Mouse (Mus musculus): ENCODE measurements around the gene Rptor. TPM values are rescaled to one million over a fixed set of nuclear protein-coding genes. Genes with fewer than 3 reads are reported as not detected.

The Rptor gene
- polyA plus RNA-seq, 1 experiment from 2014 or later, result 12.7 TPM

DNA sequence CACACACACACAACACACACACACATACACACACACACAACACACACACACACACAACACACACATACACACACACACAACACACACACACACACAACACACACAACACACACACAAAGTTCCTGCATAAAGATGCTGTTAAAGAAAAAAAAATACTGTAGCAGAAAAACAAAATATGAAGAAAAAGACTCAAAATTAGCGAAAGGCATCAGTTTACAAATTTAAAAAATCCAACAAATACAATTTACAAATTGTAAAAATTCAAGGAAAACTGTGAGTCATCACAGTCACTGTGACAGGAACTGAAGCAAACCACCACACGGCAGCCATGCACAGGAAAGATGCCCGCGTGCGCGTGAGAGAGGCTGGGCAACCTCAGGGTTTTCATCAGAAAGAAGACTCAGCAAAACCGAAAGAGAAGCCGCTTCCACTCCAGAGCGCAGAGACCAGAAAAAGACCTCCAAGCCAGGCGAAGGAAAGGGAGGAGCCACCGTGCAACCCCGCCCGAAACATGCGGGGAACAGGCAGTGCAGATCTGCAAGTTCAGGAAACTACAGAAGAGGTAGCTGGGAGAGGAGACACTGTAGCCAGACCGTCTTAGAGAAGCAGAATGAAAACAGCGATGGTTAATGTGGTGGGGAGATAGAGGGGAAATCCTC, 325.4 kb downstream of the Rptor start:
- Histone ChIP-seq H3K9me3 (ENCODE audit: control insufficient read depth, low read depth, low read length) (no peaks in the 10 kb centered on the region), H3K27ac (ENCODE audit: low read length) (no peak overlapping the region), H3K4me2 (replicated peaks; ENCODE audit: low read depth, low read length) (0 out of 2 replicates have a peak overlapping the region, but pooled peaks have one; percentile 12), H3K4me3 (ENCODE audit: low read depth, low read length) (no peak overlapping the region), H3K27me3 (ENCODE audit: control insufficient read depth, insufficient read depth, low read length) (no peaks in the 10 kb centered on the region), H3K4me1 (ENCODE audit: control insufficient read depth, insufficient read depth, low read length) (peaks cover 4% of the 10 kb centered on the region; the same call in 1 of the 2 replicates), H3K9ac (replicated peaks; ENCODE audit: low read depth, low read length) (no peak overlapping the region), H3K36me3 (ENCODE audit: control insufficient read depth, insufficient read depth, low read length) (no peaks in the 10 kb centered on the region)
- no peak for ATAC-seq (ENCODE audit: insufficient number of reproducible peaks, insufficient read depth, low FRiP score, low read depth)
- WGBS, result 56% methylated on average over 16 of the region's 16 CpGs

- Histone ChIP-seq H3K27me3 (ENCODE audit: control insufficient read depth, insufficient read depth, low read length) (no peaks in the 10 kb centered on the region), H3K27ac (ENCODE audit: low read length) (no peak overlapping the region), H3K4me2 (replicated peaks; ENCODE audit: low read depth, low read length) (no peak overlapping the region), H3K4me3 (ENCODE audit: low read depth, low read length) (no peak overlapping the region), H3K4me1 (ENCODE audit: control insufficient read depth, insufficient read depth, low read length) (peaks cover 4% of the 10 kb centered on the region; the same call in 1 of the 2 replicates), H3K9me3 (ENCODE audit: control insufficient read depth, low read depth, low read length) (no peaks in the 10 kb centered on the region), H3K36me3 (ENCODE audit: control insufficient read depth, insufficient read depth, low read length) (no peaks in the 10 kb centered on the region), H3K9ac (replicated peaks; ENCODE audit: low read depth, low read length) (no peak overlapping the region)
- WGBS, result 84% methylated on average over 6 of the region's 6 CpGs
- ATAC-seq (ENCODE audit: insufficient number of reproducible peaks, insufficient read depth, low FRiP score, low read depth), result no peak
Observed at GRCm38 (mm10) chr11:119929603-119930265, 327.0 kb downstream of the Rptor start.

DNA sequence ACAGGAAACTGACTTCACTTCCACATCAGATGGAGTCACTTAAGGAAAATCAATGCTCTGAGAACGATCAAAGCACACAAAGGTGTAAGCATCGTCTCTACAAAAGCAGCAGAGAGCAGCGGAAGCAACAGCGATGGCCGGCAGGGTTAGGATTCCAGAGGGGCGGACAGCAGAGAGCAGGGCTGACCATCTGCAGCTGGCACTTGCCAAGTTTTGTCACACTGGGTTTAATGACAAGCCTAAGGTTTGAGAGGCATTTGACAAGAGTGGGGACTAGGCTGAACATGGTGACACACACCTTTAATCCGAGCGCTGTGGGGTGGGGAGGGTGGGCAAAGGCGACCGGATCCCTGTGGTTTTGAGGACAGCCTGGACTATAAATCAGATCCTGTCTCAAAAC, 329.1 kb downstream of the Rptor start:
- Histone ChIP-seq H3K9me3 (ENCODE audit: control insufficient read depth, low read depth, low read length) (no peaks in the 10 kb centered on the region), H3K4me1 (ENCODE audit: control insufficient read depth, insufficient read depth, low read length) (peaks cover 16% of the 10 kb centered on the region), H3K27me3 (ENCODE audit: control insufficient read depth, insufficient read depth, low read length) (no peaks in the 10 kb centered on the region), H3K9ac (replicated peaks; ENCODE audit: low read depth, low read length) (no peak overlapping the region), H3K36me3 (ENCODE audit: control insufficient read depth, insufficient read depth, low read length) (no peaks in the 10 kb centered on the region), H3K27ac (ENCODE audit: low read length) (no peak overlapping the region), H3K4me3 (ENCODE audit: low read depth, low read length) (no peak overlapping the region), H3K4me2 (replicated peaks; ENCODE audit: low read depth, low read length) (no peak overlapping the region)
- no peak for ATAC-seq (ENCODE audit: insufficient number of reproducible peaks, insufficient read depth, low FRiP score, low read depth)
- WGBS, result 72% methylated on average over 10 of the region's 10 CpGs

GRCm38 (mm10) chr11:119933142-119933541, 330.4 kb downstream of the Rptor start:
- Histone ChIP-seq H3K27me3 (ENCODE audit: control insufficient read depth, insufficient read depth, low read length) (no peaks in the 10 kb centered on the region), H3K4me3 (ENCODE audit: low read depth, low read length) (no peak overlapping the region), H3K4me1 (ENCODE audit: control insufficient read depth, insufficient read depth, low read length) (peaks cover 29% of the 10 kb centered on the region), H3K9ac (replicated peaks; ENCODE audit: low read depth, low read length) (no peak overlapping the region), H3K36me3 (ENCODE audit: control insufficient read depth, insufficient read depth, low read length) (no peaks in the 10 kb centered on the region), H3K27ac (ENCODE audit: low read length) (no peak overlapping the region), H3K4me2 (replicated peaks; ENCODE audit: low read depth, low read length) (no peak overlapping the region), H3K9me3 (ENCODE audit: control insufficient read depth, low read depth, low read length) (no peaks in the 10 kb centered on the region)
- ATAC-seq (ENCODE audit: insufficient number of reproducible peaks, insufficient read depth, low FRiP score, low read depth), result no peak
- WGBS, result 70% methylated on average over 4 of the region's 4 CpGs

DNA sequence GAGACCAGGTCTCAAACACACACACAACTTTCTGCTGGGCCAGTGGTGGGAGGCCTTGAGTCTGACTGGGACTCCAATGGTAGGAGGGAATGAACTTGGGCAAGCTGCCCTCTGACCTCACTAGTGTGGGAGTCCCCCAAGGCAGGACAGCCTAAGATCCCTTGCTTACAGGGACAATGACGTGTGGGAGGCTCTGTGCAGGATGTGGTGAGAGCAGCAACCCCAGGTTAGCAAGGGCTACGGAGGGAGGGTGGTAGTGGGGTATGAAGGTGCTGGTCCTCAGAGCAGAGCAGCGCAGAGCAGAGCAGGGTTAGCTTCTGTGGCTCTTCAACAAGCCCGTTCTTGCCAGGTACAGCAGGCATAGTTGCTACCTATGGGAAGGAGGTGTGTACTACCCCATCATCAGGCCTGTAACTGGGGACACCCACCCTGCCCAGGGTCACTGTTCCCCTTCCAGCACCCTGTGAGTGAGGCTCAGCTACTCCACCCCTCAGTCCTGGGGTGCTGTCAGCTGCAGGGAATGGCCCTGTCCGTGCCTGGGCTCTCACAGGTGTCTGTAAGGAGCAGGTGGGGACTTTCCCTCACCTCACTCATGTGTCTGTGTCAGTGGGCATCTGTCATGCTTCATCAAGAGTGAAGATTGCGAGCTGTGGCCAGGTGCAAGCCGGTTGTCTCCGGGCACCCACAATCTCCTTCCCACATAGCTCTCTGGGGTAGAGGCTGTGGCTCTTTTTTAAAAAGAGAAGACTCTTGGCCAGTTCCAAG, 331.3 kb downstream of the Rptor start:
- Histone ChIP-seq H3K4me2 (replicated peaks; ENCODE audit: low read depth, low read length) (no peak overlapping the region), H3K27me3 (ENCODE audit: control insufficient read depth, insufficient read depth, low read length) (no peaks in the 10 kb centered on the region), H3K4me3 (ENCODE audit: low read depth, low read length) (no peak overlapping the region), H3K36me3 (ENCODE audit: control insufficient read depth, insufficient read depth, low read length) (no peaks in the 10 kb centered on the region), H3K9me3 (ENCODE audit: control insufficient read depth, low read depth, low read length) (no peaks in the 10 kb centered on the region), H3K4me1 (ENCODE audit: control insufficient read depth, insufficient read depth, low read length) (peaks cover 34% of the 10 kb centered on the region), H3K9ac (replicated peaks; ENCODE audit: low read depth, low read length) (no peak overlapping the region), H3K27ac (ENCODE audit: low read length) (no peak overlapping the region)
- WGBS, result 82% methylated on average over 8 of the region's 8 CpGs
- no peak for ATAC-seq (ENCODE audit: insufficient number of reproducible peaks, insufficient read depth, low FRiP score, low read depth)

GRCm38 (mm10) chr11:119934773-119935172, 332.1 kb downstream of the Rptor start:
- no peak for ATAC-seq (ENCODE audit: insufficient number of reproducible peaks, insufficient read depth, low FRiP score, low read depth)
- H3K4me3 ChIP-seq (ENCODE audit: low read depth, low read length), result no peak overlapping the region
- peaks cover 38% of the 10 kb centered on the region for H3K4me1 ChIP-seq (ENCODE audit: control insufficient read depth, insufficient read depth, low read length)
- no peak overlapping the region for H3K9ac ChIP-seq (replicated peaks; ENCODE audit: low read depth, low read length)
- no peak overlapping the region for H3K4me2 ChIP-seq (replicated peaks; ENCODE audit: low read depth, low read length)
- 66% methylated on average over 8 of the region's 8 CpGs for WGBS
- H3K27me3 ChIP-seq (ENCODE audit: control insufficient read depth, insufficient read depth, low read length), result no peaks in the 10 kb centered on the region
- H3K27ac ChIP-seq (ENCODE audit: low read length), result no peak overlapping the region
- H3K36me3 ChIP-seq (ENCODE audit: control insufficient read depth, insufficient read depth, low read length), result no peaks in the 10 kb centered on the region
- H3K9me3 ChIP-seq (ENCODE audit: control insufficient read depth, low read depth, low read length), result no peaks in the 10 kb centered on the region

GRCm38 (mm10) chr11:119935457-119935856, 332.8 kb downstream of the Rptor start:
- ATAC-seq (ENCODE audit: insufficient number of reproducible peaks, insufficient read depth, low FRiP score, low read depth), result no peak
- H3K4me1 ChIP-seq (ENCODE audit: control insufficient read depth, insufficient read depth, low read length), result peaks cover 45% of the 10 kb centered on the region
- 40% methylated on average over 6 of the region's 6 CpGs for WGBS

DNA sequence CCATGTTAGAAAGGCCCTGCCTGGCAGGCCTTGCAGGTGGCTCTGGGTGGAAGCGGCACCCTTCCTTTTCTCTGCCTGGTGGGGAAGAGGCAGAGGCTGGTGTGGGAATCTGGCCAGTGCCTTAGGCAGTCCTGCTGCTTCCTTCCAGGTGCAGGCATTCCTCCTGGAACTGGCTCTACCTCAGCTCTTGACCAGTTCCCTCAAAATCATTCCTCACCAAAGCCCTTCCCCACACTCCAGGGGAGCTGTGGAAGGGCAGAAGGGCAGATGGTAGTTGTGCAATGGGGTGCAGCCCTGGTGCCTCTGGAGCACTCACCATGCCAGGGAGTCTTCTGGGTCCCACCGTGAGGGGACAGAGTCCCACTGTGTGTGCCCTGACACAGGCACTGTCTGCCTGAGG, 333.8 kb downstream of the Rptor start:
- Histone ChIP-seq H3K9ac (replicated peaks; ENCODE audit: low read depth, low read length) (no peak overlapping the region), H3K4me2 (replicated peaks; ENCODE audit: low read depth, low read length) (no peak overlapping the region)
- WGBS, result 75% methylated on average over 2 of the region's 2 CpGs

More at GRCm38 (mm10) chr11:119935457-119935856, 332.8 kb downstream of the Rptor start:
- H3K4me2 ChIP-seq (replicated peaks; ENCODE audit: low read depth, low read length), result no peak overlapping the region
- H3K27me3 ChIP-seq (ENCODE audit: control insufficient read depth, insufficient read depth, low read length), result no peaks in the 10 kb centered on the region
- H3K36me3 ChIP-seq (ENCODE audit: control insufficient read depth, insufficient read depth, low read length), result no peaks in the 10 kb centered on the region
- H3K27ac ChIP-seq (ENCODE audit: low read length), result no peak overlapping the region
- no peak overlapping the region for H3K4me3 ChIP-seq (ENCODE audit: low read depth, low read length)
- no peaks in the 10 kb centered on the region for H3K9me3 ChIP-seq (ENCODE audit: control insufficient read depth, low read depth, low read length)
- no peak overlapping the region for H3K9ac ChIP-seq (replicated peaks; ENCODE audit: low read depth, low read length)

More for the DNA sequence above, 333.8 kb downstream of the Rptor start:
- ATAC-seq (ENCODE audit: insufficient number of reproducible peaks, insufficient read depth, low FRiP score, low read depth), result no peak
- H3K36me3 ChIP-seq (ENCODE audit: control insufficient read depth, insufficient read depth, low read length), result no peaks in the 10 kb centered on the region
- no peaks in the 10 kb centered on the region for H3K9me3 ChIP-seq (ENCODE audit: control insufficient read depth, low read depth, low read length)
- peaks cover 55% of the 10 kb centered on the region for H3K4me1 ChIP-seq (ENCODE audit: control insufficient read depth, insufficient read depth, low read length)
- peak overlapping the region; percentile 78; the same call in 1 of the 2 replicates for H3K27ac ChIP-seq (ENCODE audit: low read length)
- H3K27me3 ChIP-seq (ENCODE audit: control insufficient read depth, insufficient read depth, low read length), result no peaks in the 10 kb centered on the region
- no peak overlapping the region for H3K4me3 ChIP-seq (ENCODE audit: low read depth, low read length)
